ENCODE assay signal across 1 mouse cellular context in the genomic region with DNA sequence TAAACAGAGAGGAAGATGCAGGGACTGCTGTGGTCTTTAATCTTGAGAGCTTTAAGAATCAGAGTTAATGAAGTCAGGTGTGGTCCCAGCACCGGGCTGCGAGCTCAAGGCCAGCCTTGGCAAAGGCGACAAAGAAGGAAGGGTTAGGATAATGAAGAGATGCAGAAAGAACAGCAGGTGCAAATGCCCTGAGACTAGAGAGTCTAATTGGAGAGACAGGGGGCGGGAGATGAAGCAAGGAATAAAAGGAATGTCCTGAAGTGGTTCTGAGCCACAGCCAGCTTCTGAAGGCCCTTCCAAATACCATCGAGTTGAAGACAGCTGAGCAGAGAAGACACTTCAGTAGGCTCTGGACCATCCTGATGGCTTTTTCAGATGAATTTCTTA.
TF ChIP-seq lines count a peak whose summit lies in the region.

No protein-coding gene starts in this region.

TF ChIP-seq in CH12.LX, 34 proteins besides CTCF, POLR2A, EP300 and RAD21 (continued from another document):
- TF ChIP-seq BHLHE40 (IDR thresholded peaks at IDR 0.05; ENCODE audit: low read depth, low read length) = no peak
- TF ChIP-seq ZKSCAN1 (IDR thresholded peaks at IDR 0.05; ENCODE audit: borderline replicate concordance, low read depth, low read length) = no peak
- 0 out of 2 replicates have a peak, but pooled peaks have one; percentile 7 for TF ChIP-seq IRF4 (IDR thresholded peaks at IDR 0.05; ENCODE audit: low read depth, low read length)
